Mouse (Mus musculus) CH12.LX (cell line): ENCODE data around the gene Scd2.

Experiments used
- ELF1 ChIP-seq: IDR thresholded peaks from 2 replicates; pipeline ENCODE4 v1.6.1; 2014; ENCODE audit warnings: low read depth, mild to moderate bottlenecking, inconsistent platforms, low read length, improper control_type of control experiment
- MAZ ChIP-seq: IDR thresholded peaks from 2 replicates; pipeline ENCODE4 v1.6.1; 2012; ENCODE audit warnings: low read depth, mild to moderate bottlenecking, inconsistent platforms, low read length, improper control_type of control experiment, moderate library complexity
- POLR2A ChIP-seq: IDR thresholded peaks from 2 replicates; pipeline ENCODE4 v1.6.1; 2011; ENCODE audit warnings: low read depth, mild to moderate bottlenecking, improper control_type of control experiment, low read length

DNA sequence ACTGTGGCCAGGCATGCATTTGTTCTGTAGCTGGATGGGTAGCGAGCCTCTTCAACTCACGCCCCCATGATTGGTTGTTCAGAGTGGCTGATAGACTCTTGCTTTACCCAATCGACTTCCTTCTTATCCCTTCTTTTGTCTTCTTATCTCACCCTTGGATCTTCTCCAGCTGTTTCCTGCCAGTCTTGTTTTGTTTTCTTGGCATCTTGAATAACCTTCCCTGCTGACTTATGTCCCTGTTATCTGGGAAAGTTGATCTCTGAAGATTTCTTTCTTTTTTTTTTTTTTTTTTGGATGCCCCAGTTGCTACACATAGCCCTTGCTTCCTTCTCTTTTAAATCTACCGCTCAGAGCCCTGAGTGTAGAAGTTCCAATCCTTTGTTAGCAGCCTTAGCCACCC, 34.0 kb upstream of the Scd2 start:
- TF ChIP-seq POLR2A (no peak), MAZ (no peak), ELF1 (0 out of 2 replicates have a peak, but pooled peaks have one; percentile 12)
